Mouse (Mus musculus) bone marrow macrophage, adult 2 months (primary cell): Measurements from ENCODE around the gene Slit3. TPM values are rescaled to one million over a fixed set of nuclear protein-coding genes. Genes with fewer than 3 reads are reported as not detected.

ENCODE experiments used
- H3K27ac ChIP-seq: 2 replicates; pipeline ENCODE4 v1.5.1; 2012; ENCODE audit warnings: low read depth, low read length; ENCODE audit not compliant: insufficient read depth
- H3K4me1 ChIP-seq: 2 replicates; pipeline ENCODE4 v1.6.1; 2012; ENCODE audit warnings: low read length; ENCODE audit not compliant: control insufficient read depth, insufficient read depth
- H3K4me3 ChIP-seq: 2 replicates; pipeline ENCODE4 v1.5.1; 2012; ENCODE audit warnings: mild to moderate bottlenecking, low read length, moderate library complexity; ENCODE audit not compliant: insufficient read depth
- CTCF ChIP-seq: IDR thresholded peaks from 2 replicates; pipeline ENCODE4 v1.5.1; 2012; ENCODE audit warnings: low read depth, mild to moderate bottlenecking, low read length, moderate library complexity
- POLR2A ChIP-seq: IDR thresholded peaks from 2 replicates; pipeline ENCODE4 v1.6.1; 2012; ENCODE audit warnings: mild to moderate bottlenecking, low read depth, low read length, borderline replicate concordance
- polyA plus RNA-seq: library from polyadenylated mRNA; stranded (reverse); fragments of >200 nt; gene quantifications from 2 replicates; pipeline ENCODE4 v1.2.4, GENCODE M21; 2012; ENCODE audit not compliant: missing spikeins, insufficient read depth, insufficient read length

Gene Slit3
- polyA plus RNA-seq, 1 experiment = not detected

DNA sequence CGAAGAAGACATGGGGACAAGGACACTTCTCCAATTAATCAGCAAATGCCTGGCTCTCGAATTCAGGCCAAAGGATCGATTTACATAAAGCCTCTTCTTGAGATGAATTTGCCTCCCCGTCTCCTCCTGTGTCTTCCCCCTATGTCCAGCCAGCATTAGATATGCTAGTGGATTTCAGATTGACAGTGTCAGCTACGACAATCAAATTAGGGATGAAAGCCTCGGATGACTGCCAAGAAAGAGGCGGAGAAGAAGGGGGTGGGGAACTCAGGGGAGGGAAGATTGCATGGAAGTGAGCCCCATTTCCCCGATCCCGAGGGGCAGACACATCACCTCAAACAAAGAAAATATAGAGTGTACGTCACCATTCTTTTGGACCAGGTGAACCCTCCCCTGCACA lies 375.9 kb downstream of the Slit3 start:
- Histone ChIP-seq H3K27ac (no peak overlapping the region), H3K4me1 (no peaks in the 10 kb centered on the region), H3K4me3 (no peak overlapping the region)
- TF ChIP-seq CTCF = no peak
- no peak for TF ChIP-seq POLR2A

DNA sequence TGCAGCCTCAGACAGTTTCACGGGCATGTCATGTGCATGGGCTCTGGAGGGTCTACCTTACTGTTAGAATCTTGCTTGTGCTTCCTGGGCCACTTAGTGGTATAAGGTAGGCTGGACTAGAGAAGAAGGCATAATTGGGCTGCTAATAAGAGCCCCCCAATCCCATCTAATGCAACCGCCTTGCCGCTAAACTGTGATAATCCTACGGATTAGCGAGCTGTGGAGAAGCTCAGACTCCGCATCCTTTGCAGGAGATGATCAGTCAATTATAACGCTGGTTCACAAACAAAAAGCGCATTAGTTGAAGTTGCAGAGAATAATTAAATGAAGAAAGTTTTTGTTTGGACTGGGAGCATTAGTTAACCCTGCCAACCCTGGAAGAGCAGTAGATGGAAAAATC lies 376.9 kb downstream of the Slit3 start:
- Histone ChIP-seq H3K4me3 (no peak overlapping the region), H3K4me1 (no peaks in the 10 kb centered on the region), H3K27ac (no peak overlapping the region)
- no peak for TF ChIP-seq POLR2A
- no peak for TF ChIP-seq CTCF

DNA sequence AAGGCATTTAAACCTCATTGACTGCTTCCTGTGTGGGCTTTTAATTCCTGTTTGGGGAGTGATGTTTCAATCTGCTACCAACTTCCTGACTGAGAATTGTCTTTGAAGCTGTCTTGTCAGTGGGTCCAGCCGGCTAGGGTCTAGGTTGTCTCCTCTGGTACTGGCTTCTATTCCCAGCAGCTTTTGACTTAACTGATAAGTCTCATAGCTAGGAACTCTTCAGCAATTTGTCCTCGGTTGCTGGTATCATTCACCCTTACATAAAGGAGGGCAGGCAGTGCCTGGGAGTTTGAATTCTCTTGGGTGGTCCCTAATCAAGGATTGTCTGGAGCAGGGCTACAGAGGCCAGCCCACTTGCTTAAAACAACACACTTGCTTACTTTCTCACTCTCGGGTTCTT lies 381.1 kb downstream of the Slit3 start:
- Histone ChIP-seq H3K4me1 (no peaks in the 10 kb centered on the region), H3K27ac (no peak overlapping the region), H3K4me3 (no peak overlapping the region)
- TF ChIP-seq POLR2A (no peak), CTCF (no peak)

DNA sequence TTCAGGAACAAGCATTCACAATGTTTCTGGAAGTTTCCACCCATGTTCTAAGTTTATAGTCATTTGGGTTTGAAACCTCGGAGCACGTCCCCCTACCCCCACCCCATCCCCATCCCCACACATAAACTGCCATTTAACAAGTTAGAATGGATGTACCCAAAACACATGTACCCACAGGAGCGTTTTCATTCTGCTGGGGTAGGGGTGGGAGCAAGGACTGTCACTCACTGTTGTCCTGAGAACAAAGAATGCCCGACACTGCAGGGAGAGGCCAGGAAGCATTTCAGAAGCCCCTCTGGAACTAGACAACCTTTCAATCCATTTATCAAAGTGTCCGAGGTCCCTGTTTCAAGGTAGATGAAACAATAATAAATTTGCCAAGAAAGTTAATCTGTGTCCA lies 383.0 kb downstream of the Slit3 start:
- Histone ChIP-seq H3K4me3 (no peak overlapping the region), H3K4me1 (no peaks in the 10 kb centered on the region), H3K27ac (no peak overlapping the region)
- TF ChIP-seq POLR2A (no peak), CTCF (no peak)

DNA sequence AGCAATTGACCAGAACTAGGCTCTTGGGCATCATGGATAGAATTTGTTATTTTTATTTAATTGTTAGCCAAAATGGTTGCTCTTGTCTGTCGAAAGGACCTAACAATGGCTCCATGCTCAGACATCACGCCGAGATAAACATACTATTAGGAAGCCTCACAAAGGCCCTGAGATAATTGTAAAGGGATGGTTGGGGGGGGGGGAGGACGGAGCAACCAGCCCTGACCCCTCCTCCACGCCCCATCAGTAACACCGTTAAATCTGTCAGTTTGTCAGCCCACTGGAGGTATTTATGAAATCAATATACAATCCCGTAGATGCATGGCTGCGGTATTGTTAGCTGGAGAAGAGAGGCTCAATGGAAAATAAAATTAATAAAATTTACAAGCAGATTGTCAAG lies 383.9 kb downstream of the Slit3 start:
- Histone ChIP-seq H3K4me3 (no peak overlapping the region), H3K27ac (no peak overlapping the region), H3K4me1 (no peaks in the 10 kb centered on the region)
- TF ChIP-seq CTCF = no peak

DNA sequence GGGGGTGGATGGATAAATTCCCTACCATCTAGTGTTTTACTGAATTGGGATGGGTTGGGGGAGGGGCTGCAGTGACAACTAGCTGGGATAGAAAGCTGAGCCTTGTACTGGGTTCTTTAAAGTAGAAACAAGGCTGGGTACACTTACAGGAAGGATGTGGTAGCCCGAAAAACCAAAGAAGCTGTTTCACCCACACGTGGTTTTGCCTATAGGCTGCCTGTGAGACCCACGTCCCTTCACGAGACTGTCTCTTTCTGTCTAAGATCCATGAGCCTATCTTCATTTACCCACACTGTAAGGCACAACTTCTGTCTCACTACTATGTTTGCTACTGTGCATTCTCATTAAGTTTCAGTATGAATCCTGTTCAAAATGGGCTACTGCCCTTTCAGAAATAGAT lies 384.3 kb downstream of the Slit3 start:
- Histone ChIP-seq H3K4me3 (no peak overlapping the region), H3K27ac (no peak overlapping the region), H3K4me1 (no peaks in the 10 kb centered on the region)
- TF ChIP-seq CTCF (no peak), POLR2A (no peak)

DNA sequence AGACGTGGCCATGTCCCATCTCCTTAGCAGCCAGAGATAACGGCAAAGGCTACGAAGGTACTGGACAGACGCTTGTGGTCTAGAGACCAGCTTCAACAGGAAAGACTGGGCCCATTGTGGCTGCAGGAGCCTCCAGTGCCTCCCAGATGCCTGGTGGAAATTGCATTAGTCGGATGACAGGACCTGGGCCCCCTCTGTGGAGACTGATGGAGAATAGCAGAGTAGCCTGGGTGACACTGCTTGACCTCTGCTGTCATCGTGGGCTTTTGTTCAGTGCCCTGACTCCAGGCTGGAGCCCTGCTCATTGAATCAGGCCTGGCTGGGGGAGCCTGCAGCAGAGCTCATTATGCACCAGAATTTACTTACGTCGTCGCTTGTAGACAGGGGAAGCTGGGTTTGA lies 384.8 kb downstream of the Slit3 start:
- Histone ChIP-seq H3K27ac (no peak overlapping the region), H3K4me1 (no peaks in the 10 kb centered on the region), H3K4me3 (no peak overlapping the region)
- TF ChIP-seq POLR2A (no peak), CTCF (no peak)

DNA sequence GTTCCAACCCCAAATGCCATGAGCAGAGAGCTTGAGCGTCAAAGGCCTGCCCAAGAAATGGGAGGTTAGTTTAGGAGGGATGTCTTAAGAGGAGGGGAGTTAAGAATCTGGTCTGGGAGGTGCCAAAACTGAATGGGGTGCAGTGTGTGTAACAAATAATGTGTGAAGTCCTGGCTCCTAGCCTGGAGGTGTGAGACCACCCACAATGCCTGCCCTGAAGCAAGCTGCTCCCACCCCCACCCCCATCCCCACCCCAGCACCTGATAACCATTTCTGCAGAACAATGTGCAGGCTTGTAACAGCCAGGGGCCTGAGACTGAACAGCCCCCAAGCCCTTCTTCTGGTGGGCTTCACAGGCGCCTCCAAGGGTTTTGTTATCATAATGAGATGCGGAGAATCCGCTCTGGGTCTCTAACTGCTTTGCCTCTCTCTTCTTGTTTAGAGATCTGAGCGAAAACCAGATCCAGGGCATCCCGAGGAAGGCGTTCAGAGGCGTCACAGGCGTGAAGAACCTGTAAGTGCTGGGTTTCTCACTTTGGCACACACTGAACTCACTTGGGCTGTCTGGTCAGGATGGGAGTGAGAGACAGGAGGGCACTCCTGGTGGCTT lies 386.9 kb downstream of the Slit3 start:
- TF ChIP-seq POLR2A (no peak), CTCF (no peak)
- no peaks in the 10 kb centered on the region for H3K4me1 ChIP-seq
- H3K27ac ChIP-seq = no peak overlapping the region

DNA sequence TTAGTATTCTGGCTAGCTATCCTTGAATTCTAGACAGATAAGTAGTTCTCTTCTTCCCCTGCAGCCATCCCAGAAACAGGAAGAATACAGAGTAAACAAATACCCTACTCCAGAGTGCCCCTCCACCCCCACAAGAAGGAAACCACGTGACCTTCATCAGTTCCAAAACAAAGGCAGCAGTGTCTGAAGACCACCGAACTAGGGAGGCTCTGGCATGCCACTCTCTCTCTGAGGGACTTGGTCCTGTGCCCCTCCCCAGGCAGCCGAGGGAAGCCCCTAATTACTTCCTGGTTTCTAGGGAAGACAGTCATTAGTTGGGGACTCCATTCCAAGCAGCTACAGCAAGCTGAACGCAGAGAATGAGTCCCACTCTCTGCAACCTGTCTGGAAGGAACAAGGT lies 391.7 kb downstream of the Slit3 start:
- no peak overlapping the region for H3K27ac ChIP-seq
- H3K4me3 ChIP-seq = no peak overlapping the region
- no peak for TF ChIP-seq CTCF
- no peak for TF ChIP-seq POLR2A
- H3K4me1 ChIP-seq = no peaks in the 10 kb centered on the region

More for the DNA sequence above, 386.9 kb downstream of the Slit3 start:
- no peak overlapping the region for H3K4me3 ChIP-seq

DNA sequence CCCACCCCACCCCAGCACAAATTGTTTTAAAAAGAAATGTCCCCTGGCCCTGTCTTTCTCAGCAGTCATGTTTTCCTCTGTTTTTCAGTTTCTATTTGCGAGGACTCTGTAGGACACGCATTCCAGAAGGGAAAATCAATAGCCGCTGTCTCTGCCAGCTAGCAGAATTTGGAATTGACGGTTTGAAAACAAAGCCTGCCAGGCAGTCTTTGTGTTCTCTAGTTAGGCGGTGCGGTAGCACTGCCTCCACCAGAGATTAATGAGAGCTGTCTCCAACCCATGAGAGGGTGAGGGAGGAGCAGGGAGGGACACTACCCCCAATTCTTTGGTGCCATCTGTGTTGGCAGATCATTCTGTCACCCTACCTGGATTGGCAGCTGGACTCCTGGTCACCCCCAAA lies 392.3 kb downstream of the Slit3 start:
- TF ChIP-seq POLR2A (no peak), CTCF (no peak)
- Histone ChIP-seq H3K4me3 (no peak overlapping the region), H3K27ac (no peak overlapping the region), H3K4me1 (no peaks in the 10 kb centered on the region)
